In genomic region chr12:77177811-77178578, GRCm38 (mm10) we compare ENCODE assay signal across 8 mouse cellular contexts. TPM values are rescaled to one million over a fixed set of nuclear protein-coding genes. Genes with fewer than 3 reads are reported as not detected.
A peak's percentile ranks its signal among the peaks of the same experiment; 100 is the strongest.
DNase-seq lines count a peak whose midpoint lies in the region; ATAC-seq lines count a peak whose summit lies in the region.

No protein-coding gene starts in this region.

- no peaks in the 10 kb centered on the region for H3K9me3 ChIP-seq in forebrain, embryonic 14.5 days (replicated peaks; ENCODE audit: control insufficient read depth, low read length)
- no peaks in the 10 kb centered on the region for H3K9me3 ChIP-seq in forebrain, embryonic 11.5 days (ENCODE audit: control insufficient read depth, low read length)

- H3K4me3 ChIP-seq in forebrain, embryonic 14.5 days (ENCODE audit: low read depth, low read length) = no peak overlapping the region
- no peak overlapping the region for H3K4me3 ChIP-seq in forebrain, embryonic 11.5 days (ENCODE audit: low read depth, low read length)

- no peak overlapping the region for H3K27ac ChIP-seq in forebrain, embryonic 14.5 days (ENCODE audit: low read depth, low read length)
- H3K27ac ChIP-seq in forebrain, embryonic 11.5 days (ENCODE audit: low read depth, low read length) = no peak overlapping the region

- H3K4me2 ChIP-seq in forebrain, embryonic 14.5 days (ENCODE audit: low read length) = no peak overlapping the region
- H3K4me2 ChIP-seq in forebrain, embryonic 11.5 days (ENCODE audit: low read depth, low read length, severe bottlenecking) = no peak overlapping the region

- ATAC-seq in forebrain, embryonic 14.5 days = no peak
- no peak for ATAC-seq in forebrain, embryonic 11.5 days (replicated peaks; ENCODE audit: low FRiP score)

- no peaks in the 10 kb centered on the region for H3K36me3 ChIP-seq in forebrain, embryonic 14.5 days (ENCODE audit: control insufficient read depth, insufficient read depth, low read length)
- H3K36me3 ChIP-seq in forebrain, embryonic 11.5 days (ENCODE audit: control insufficient read depth, insufficient read depth, low read length) = no peaks in the 10 kb centered on the region

- 58% methylated on average over 15 of the region's 15 CpGs for WGBS in forebrain, embryonic 14.5 days
- 44% methylated on average over 15 of the region's 15 CpGs for WGBS in forebrain, embryonic 11.5 days

- H3K27me3 ChIP-seq in forebrain, embryonic 14.5 days (replicated peaks; ENCODE audit: control insufficient read depth, insufficient read depth, low read length) = no peaks in the 10 kb centered on the region
- H3K27me3 ChIP-seq in forebrain, embryonic 11.5 days (ENCODE audit: control insufficient read depth, insufficient read depth, low read length) = no peaks in the 10 kb centered on the region

- peaks cover 6% of the 10 kb centered on the region; the same call in 1 of the 2 replicates for H3K4me1 ChIP-seq in forebrain, embryonic 14.5 days (ENCODE audit: control insufficient read depth, insufficient read depth, low read length)
- H3K4me1 ChIP-seq in forebrain, embryonic 11.5 days (replicated peaks; ENCODE audit: control insufficient read depth, insufficient read depth, low read length) = 0 out of 2 replicates have a peak, but pooled peaks cover 1% of the 10 kb centered on the region

- intact Hi-C loops in gastrocnemius, postnatal 14 days (cut with DNase I; ENCODE audit: low total_unique reads) = no loop called here

- peak; percentile 30 for DNase-seq in forebrain, embryonic 14.5 days (ENCODE audit: low spot score)
- no peak for DNase-seq in forebrain, embryonic 11.5 days (ENCODE audit: low spot score)
- DNase-seq in R1 (ENCODE audit: low read depth, low spot score) = peak; percentile 12
- peak; percentile 54 for DNase-seq in kidney, adult 18-20 months
- peak; percentile 19 to 56 for DNase-seq in lung, postnatal 4 days
- no peak for DNase-seq in layer of hippocampus, adult 18-20 months (ENCODE audit: low spot score in 2 of 2)
- DNase-seq in cerebellum, adult 11 months = no peak
- no peak for DNase-seq in gastrocnemius, postnatal 14 days

- no peak overlapping the region for H3K9ac ChIP-seq in forebrain, embryonic 14.5 days (ENCODE audit: low read length)
- H3K9ac ChIP-seq in forebrain, embryonic 11.5 days (ENCODE audit: low read length) = no peak overlapping the region

RNA-seq across cellular contexts. Expression of gene Fut8, which starts 59.9 kb away (rescaled TPM):
- polyA plus RNA-seq in forebrain, embryonic 14.5 days (2014; fragmentation: Nextera tagmentation; extraction: Ambion mirVana) = 28.7 and 35.3 TPM in 2 replicates
- polyA plus RNA-seq in forebrain, embryonic 11.5 days (2014; fragmentation: Nextera tagmentation; extraction: Ambion mirVana) = 33.5 and 34.3 TPM in 2 replicates
- 10 to 100 TPM; 72.0 to 74.4 TPM for total RNA-seq in layer of hippocampus, adult 18-20 months (2021)
- 10 to 100 TPM; 15.5 to 20.9 TPM for total RNA-seq in gastrocnemius, postnatal 14 days (2021)

Comparison
In these comparisons a context has a peak if more than half of its experiments do, and no peak if none do; other contexts are left out.
1. DNase-seq: peak in forebrain, embryonic 14.5 days (single experiment), R1 (single experiment), kidney, adult 18-20 months (single experiment) and lung, postnatal 4 days (2 of 2); none in forebrain, embryonic 11.5 days (single experiment), layer of hippocampus, adult 18-20 months (0 of 2), cerebellum, adult 11 months (single experiment) and gastrocnemius, postnatal 14 days (single experiment).